Mouse (Mus musculus) brain, embryonic 14.5 days (tissue): Measurements from ENCODE around the gene Taok3.

Experiments
- CTCF ChIP-seq: fragments of 200-500 bp; IDR thresholded peaks from 2 replicates; pipeline ENCODE4 v1.5.1; 2012; ENCODE audit warnings: inconsistent platforms, mild to moderate bottlenecking, moderate library complexity, borderline replicate concordance; ENCODE audit not compliant: insufficient read depth, insufficient read length; ENCODE audit errors: extremely low read depth
- POLR2A ChIP-seq: fragments of 200-500 bp; IDR thresholded peaks from 2 replicates; pipeline ENCODE4 v1.6.1; 2012; ENCODE audit warnings: mild to moderate bottlenecking, inconsistent platforms, borderline replicate concordance; ENCODE audit not compliant: poor library complexity, insufficient read depth, insufficient read length, severe bottlenecking; ENCODE audit errors: extremely low read depth

GRCm38 (mm10) chr5:117258276-117258675 lies 138.3 kb downstream of the Taok3 start:
- TF ChIP-seq CTCF, result no peak
- no peak for TF ChIP-seq POLR2A
